8 mouse cellular contexts compared by ENCODE assay signal in the genomic region with DNA sequence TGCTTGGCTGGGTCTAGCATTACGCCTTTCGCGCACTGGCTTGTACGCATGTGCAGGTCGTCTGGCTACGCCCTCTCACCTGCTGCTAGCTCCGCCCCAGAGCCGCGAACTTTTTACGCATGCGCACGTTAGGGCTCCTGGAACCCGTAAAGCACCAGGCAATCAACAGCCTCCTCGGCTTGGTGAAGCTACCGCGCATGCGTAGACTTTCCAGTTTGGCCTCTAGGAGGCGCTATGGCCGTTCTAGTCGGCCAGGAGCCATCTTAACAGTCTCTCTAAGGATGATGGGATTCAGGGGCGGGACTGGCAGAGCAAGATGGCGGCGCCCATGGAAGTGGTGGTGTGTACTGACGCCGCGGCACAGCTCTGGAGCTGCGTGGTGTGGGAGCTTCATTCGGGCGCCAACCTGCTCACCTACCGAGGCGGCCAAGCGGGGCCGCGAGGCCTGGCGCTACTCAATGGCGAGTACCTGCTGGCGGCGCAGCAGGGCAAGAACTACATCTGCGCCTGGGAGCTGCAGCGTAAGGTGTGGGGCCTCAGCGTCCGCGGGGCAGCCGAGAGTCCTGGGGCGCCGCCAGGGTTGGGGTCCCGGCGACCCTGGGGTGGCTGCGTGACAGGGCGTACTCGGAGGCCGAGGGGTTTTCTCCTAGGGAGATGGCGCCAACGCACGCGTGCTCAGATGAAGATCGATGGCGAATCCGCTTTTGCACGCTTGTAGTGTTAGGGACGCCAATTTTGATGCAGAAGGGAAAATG. TPM values are rescaled to one million over a fixed set of nuclear protein-coding genes. Genes with fewer than 3 reads are reported as not detected.
DNase-seq lines count a peak whose midpoint lies in the region; ATAC-seq and TF ChIP-seq lines count a peak whose summit lies in the region.

A gene (plus strand): TSS at position 306 of the 755 bp plus-strand sequence.

- H3K4me2 ChIP-seq in kidney, embryonic 14.5 days (replicated peaks; ENCODE audit: low read depth, low read length): peak within 1 kb of the TSS; percentile 90
- peak within 1 kb of the TSS; percentile 80 for H3K4me2 ChIP-seq in limb, embryonic 15.5 days

- peaks cover 5% of the 10 kb centered on the region for H3K4me1 ChIP-seq in bone marrow macrophage, adult 2 months (ENCODE audit: control insufficient read depth, insufficient read depth, low read length)
- H3K4me1 ChIP-seq in embryonic fibroblast, embryonic 13.5 days (ENCODE audit: control insufficient read depth, insufficient read depth, low read length): peaks cover 5% of the 10 kb centered on the region
- peaks cover 19% of the 10 kb centered on the region for H3K4me1 ChIP-seq in kidney, embryonic 14.5 days (ENCODE audit: control insufficient read depth, insufficient read depth, low read length)
- H3K4me1 ChIP-seq in limb, embryonic 15.5 days: peaks cover 22% of the 10 kb centered on the region

- peak within 1 kb of the TSS; percentile 90 for H3K9ac ChIP-seq in kidney, embryonic 14.5 days (ENCODE audit: low read depth, low read length)
- H3K9ac ChIP-seq in limb, embryonic 15.5 days: peak within 1 kb of the TSS; percentile 77

- DNase-seq in A20 (ENCODE audit: low read depth, low spot score): peak; percentile 100
- DNase-seq in heart, adult 9 months (ENCODE audit: low spot score in 2 of 2): peak; percentile 100
- DNase-seq in monocyte, adult 2 months (ENCODE audit: low read depth in 1 of 2, low spot score in 2 of 2): peak; percentile 100
- DNase-seq in spleen, postnatal 36 days (ENCODE audit: low spot score in 2 of 2): peak; percentile 99 to 100

- H3K36me3 ChIP-seq in kidney, embryonic 14.5 days (ENCODE audit: control insufficient read depth, insufficient read depth, low read length): peaks cover 30% of the 10 kb centered on the region
- peaks cover 33% of the 10 kb centered on the region for H3K36me3 ChIP-seq in limb, embryonic 15.5 days

- under 1% methylated on average over 61 of the region's 61 CpGs for WGBS in kidney, embryonic 14.5 days
- WGBS in limb, embryonic 15.5 days: under 1% methylated on average over 61 of the region's 61 CpGs

- H3K27ac ChIP-seq in bone marrow macrophage, adult 2 months (ENCODE audit: insufficient read depth, low read depth, low read length): peak within 1 kb of the TSS; percentile 78
- H3K27ac ChIP-seq in embryonic fibroblast, embryonic 13.5 days (ENCODE audit: insufficient read depth, low read length): no peak within 1 kb of the TSS
- H3K27ac ChIP-seq in kidney, embryonic 14.5 days (ENCODE audit: low read depth, low read length): peak within 1 kb of the TSS; percentile 34; the same call in 1 of the 2 replicates
- peak within 1 kb of the TSS; percentile 75 for H3K27ac ChIP-seq in limb, embryonic 15.5 days

- peak; percentile 95 for ATAC-seq in kidney, embryonic 14.5 days (ENCODE audit: low FRiP score, low TSS enrichment)
- peak; percentile 94 for ATAC-seq in limb, embryonic 15.5 days (ENCODE audit: insufficient number of reproducible peaks, low FRiP score, low TSS enrichment, low read depth)

- no peaks in the 10 kb centered on the region for H3K9me3 ChIP-seq in kidney, embryonic 14.5 days (ENCODE audit: control insufficient read depth, low read length)
- H3K9me3 ChIP-seq in limb, embryonic 15.5 days: no peaks in the 10 kb centered on the region

- TF ChIP-seq POLR2A in bone marrow macrophage, adult 2 months (IDR thresholded peaks at IDR 0.05; ENCODE audit: borderline replicate concordance, low read depth, low read length): no peak
- peak; percentile 73 for TF ChIP-seq POLR2A in embryonic fibroblast, embryonic 13.5 days (IDR thresholded peaks at IDR 0.05; ENCODE audit: low read depth, low read length)

- peak; percentile 52; the same call in 1 of the 2 replicates for TF ChIP-seq CTCF in bone marrow macrophage, adult 2 months (IDR thresholded peaks at IDR 0.05; ENCODE audit: low read depth, low read length)
- peak; percentile 70 for TF ChIP-seq CTCF in embryonic fibroblast, embryonic 13.5 days (IDR thresholded peaks at IDR 0.05; ENCODE audit: borderline replicate concordance, insufficient read depth, low read length)

- peak within 1 kb of the TSS; percentile 70 for H3K4me3 ChIP-seq in bone marrow macrophage, adult 2 months (ENCODE audit: insufficient read depth, low read length)
- H3K4me3 ChIP-seq in embryonic fibroblast, embryonic 13.5 days (ENCODE audit: insufficient read depth, low read length): peak within 1 kb of the TSS; percentile 79
- H3K4me3 ChIP-seq in kidney, embryonic 14.5 days (ENCODE audit: low read length): peak within 1 kb of the TSS; percentile 73
- H3K4me3 ChIP-seq in limb, embryonic 15.5 days: peak within 1 kb of the TSS; percentile 91

- no peaks in the 10 kb centered on the region; the same call in 1 of the 2 replicates for H3K27me3 ChIP-seq in kidney, embryonic 14.5 days (ENCODE audit: control insufficient read depth, insufficient read depth, low read length)
- no peaks in the 10 kb centered on the region for H3K27me3 ChIP-seq in limb, embryonic 15.5 days

RNA-seq across cellular contexts. Expression of the gene that starts here (rescaled TPM):
- polyA plus RNA-seq in bone marrow macrophage, adult 2 months (2012; ENCODE audit: insufficient read depth, insufficient read length, missing spikeins): 32.2 and 35.8 TPM in 2 replicates
- polyA plus RNA-seq in embryonic fibroblast, embryonic 13.5 days (2011; ENCODE audit: insufficient read length, low read depth, missing spikeins): 29.2 and 29.3 TPM in 2 replicates
- 132 and 147 TPM in 2 replicates for polyA plus RNA-seq in kidney, embryonic 14.5 days (2014; fragmentation: Nextera tagmentation; extraction: Ambion mirVana)
- polyA plus RNA-seq in limb, embryonic 15.5 days (2015; fragmentation: Nextera tagmentation; extraction: Ambion mirVana): 81.7 and 83.6 TPM in 2 replicates
